Mouse (Mus musculus) intestine, embryonic 14.5 days (tissue): ENCODE measurements around the gene Cdc42ep4. TPM values are rescaled to one million over a fixed set of nuclear protein-coding genes. Genes with fewer than 3 reads are reported as not detected.

ENCODE experiments used
- ATAC-seq: fragments of 200-750 bp; cut with Nextera tagmentation; replicated peaks from 2 replicates; pipeline ENCODE4 v1.8.0; 2017; ENCODE audit warnings: low read depth, moderate number of reproducible peaks, moderate TSS enrichment, moderate library complexity; ENCODE audit not compliant: low FRiP score, low TSS enrichment
- DNase-seq: peaks from one replicate; pipeline ENCODE4 v3.0.0-alpha.2; 2018; ENCODE audit warnings: low spot score
- H3K27ac ChIP-seq: fragments of 300-500 bp; sonication (generic); 2 replicates; pipeline ENCODE4 v1.5.1; 2014; ENCODE audit warnings: low read depth, mild to moderate bottlenecking, control low read depth
- H3K27me3 ChIP-seq: fragments of 300-500 bp; sonication (generic); replicated peaks from 2 replicates; pipeline ENCODE4 v1.6.1; 2014; ENCODE audit warnings: low read length, control low read depth; ENCODE audit not compliant: control insufficient read depth, insufficient read depth
- H3K36me3 ChIP-seq: fragments of 300-500 bp; sonication (generic); 2 replicates; pipeline ENCODE4 v1.6.1; 2014; ENCODE audit warnings: low read length, control low read depth; ENCODE audit not compliant: control insufficient read depth, insufficient read depth
- H3K4me1 ChIP-seq: fragments of 300-500 bp; sonication (generic); replicated peaks from 2 replicates; pipeline ENCODE4 v1.6.1; 2014; ENCODE audit warnings: low read length, control low read depth, mixed read lengths; ENCODE audit not compliant: control insufficient read depth, insufficient read depth
- H3K4me2 ChIP-seq: fragments of 300-500 bp; sonication (generic); 2 replicates; pipeline ENCODE4 v1.6.1; 2014; ENCODE audit warnings: low read length
- H3K4me3 ChIP-seq: fragments of 300-500 bp; sonication (generic); 2 replicates; pipeline ENCODE4 v1.5.1; 2014; ENCODE audit warnings: low read depth, low read length, control low read depth, mixed read lengths
- H3K9ac ChIP-seq: fragments of 300-500 bp; sonication (generic); 2 replicates; pipeline ENCODE4 v1.6.1; 2014; ENCODE audit warnings: mild to moderate bottlenecking, low read length
- H3K9me3 ChIP-seq: fragments of 300-500 bp; sonication (generic); 2 replicates; pipeline ENCODE4 v1.6.1; 2016; ENCODE audit warnings: low read length, control low read depth; ENCODE audit not compliant: control insufficient read depth
- WGBS: fragments of 180-500 bp; shearing (Covaris S2); extraction: QIAGEN DNeasy Blood & Tissue Kit; methylation state at CpG from one replicate; pipeline ENCODE4 v1.1.7; 2014; 5-methylcytosine and 5-hydroxymethylcytosine counted together
- polyA plus RNA-seq: library from polyadenylated mRNA; unstranded; fragments of >200 nt; fragmentation: Nextera tagmentation; extraction: Ambion mirVana; gene quantifications from 2 replicates; pipeline ENCODE4 v1.2.1, GENCODE M21; 2014

Gene Cdc42ep4
- polyA plus RNA-seq, result 46.8 and 52.0 TPM in 2 replicates

GRCm38 (mm10) chr11:113751484-113752084 lies at the start of gene Cdc42ep4:
Gene Cdc42ep4 (minus strand): TSS chr11:113751881.
- ATAC-seq, result peak; percentile 83
- Histone ChIP-seq H3K4me1 (peaks cover 42% of the 10 kb centered on the region), H3K4me2 (peak within 1 kb of the TSS; percentile 93), H3K9me3 (no peaks in the 10 kb centered on the region), H3K27ac (peak within 1 kb of the TSS; percentile 93), H3K9ac (peak within 1 kb of the TSS; percentile 94), H3K36me3 (no peaks in the 10 kb centered on the region), H3K27me3 (no peaks in the 10 kb centered on the region), H3K4me3 (peak within 1 kb of the TSS; percentile 91)
- WGBS, result 0% methylated on average over 43 of the region's 44 CpGs
- peak; percentile 93 for DNase-seq

- peaks cover 9% of the 10 kb centered on the region for H3K4me1 ChIP-seq
Measured at GRCm38 (mm10) chr11:113800026-113800425, 48.3 kb upstream of the Cdc42ep4 start.

GRCm38 (mm10) chr11:113799041-113799447 lies 47.4 kb upstream of the Cdc42ep4 start:
- ATAC-seq (no peak), DNase-seq (no peak)
- Histone ChIP-seq H3K9ac (no peak overlapping the region), H3K4me1 (peaks cover 9% of the 10 kb centered on the region; the same call in 1 of the 2 replicates), H3K4me3 (no peak overlapping the region), H3K36me3 (no peaks in the 10 kb centered on the region), H3K9me3 (no peaks in the 10 kb centered on the region), H3K27me3 (no peaks in the 10 kb centered on the region), H3K4me2 (no peak overlapping the region), H3K27ac (no peak overlapping the region)
- WGBS, result 64% methylated on average over 14 of the region's 14 CpGs

More at GRCm38 (mm10) chr11:113800026-113800425, 48.3 kb upstream of the Cdc42ep4 start:
- Histone ChIP-seq H3K27me3 (no peaks in the 10 kb centered on the region), H3K4me2 (no peak overlapping the region), H3K36me3 (no peaks in the 10 kb centered on the region), H3K9me3 (no peaks in the 10 kb centered on the region), H3K4me3 (no peak overlapping the region), H3K27ac (no peak overlapping the region), H3K9ac (no peak overlapping the region)
- no peak for DNase-seq
- no peak for ATAC-seq
- 94% methylated on average over 12 of the region's 12 CpGs for WGBS

- no peak for ATAC-seq
- Histone ChIP-seq H3K9ac (no peak overlapping the region), H3K27me3 (no peaks in the 10 kb centered on the region), H3K27ac (no peak overlapping the region), H3K36me3 (no peaks in the 10 kb centered on the region), H3K4me1 (peaks cover 9% of the 10 kb centered on the region; the same call in 1 of the 2 replicates), H3K4me3 (no peak overlapping the region), H3K9me3 (no peaks in the 10 kb centered on the region), H3K4me2 (no peak overlapping the region)
- DNase-seq, result no peak
- WGBS, result 80% methylated on average over 6 of the region's 6 CpGs
Measured at GRCm38 (mm10) chr11:113798011-113798410, 46.3 kb upstream of the Cdc42ep4 start.

GRCm38 (mm10) chr11:113797014-113797983 lies 45.6 kb upstream of the Cdc42ep4 start:
- Histone ChIP-seq H3K9ac (no peak overlapping the region), H3K9me3 (no peaks in the 10 kb centered on the region), H3K27me3 (no peaks in the 10 kb centered on the region), H3K36me3 (no peaks in the 10 kb centered on the region), H3K4me2 (no peak overlapping the region), H3K4me3 (no peak overlapping the region), H3K4me1 (peaks cover 7% of the 10 kb centered on the region; the same call in 1 of the 2 replicates), H3K27ac (no peak overlapping the region)
- WGBS, result 72% methylated on average over 19 of the region's 19 CpGs
- DNase-seq (no peak), ATAC-seq (no peak)

- H3K4me2 ChIP-seq, result no peak overlapping the region
- no peaks in the 10 kb centered on the region for H3K9me3 ChIP-seq
- peaks cover 5% of the 10 kb centered on the region for H3K4me1 ChIP-seq
- H3K27me3 ChIP-seq, result no peaks in the 10 kb centered on the region
- no peak overlapping the region for H3K27ac ChIP-seq
- no peak overlapping the region for H3K9ac ChIP-seq
- H3K36me3 ChIP-seq, result no peaks in the 10 kb centered on the region
- ATAC-seq (no peak), DNase-seq (no peak)
- WGBS, result 78% methylated on average over 12 of the region's 12 CpGs
- no peak overlapping the region for H3K4me3 ChIP-seq
Measured at GRCm38 (mm10) chr11:113795846-113796245, 44.2 kb upstream of the Cdc42ep4 start.

GRCm38 (mm10) chr11:113791357-113792215 lies 39.9 kb upstream of the Cdc42ep4 start:
- ATAC-seq (no peak), DNase-seq (no peak)
- no peak overlapping the region for H3K4me2 ChIP-seq
- H3K27ac ChIP-seq, result no peak overlapping the region; the same call in 1 of the 2 replicates
- no peak overlapping the region for H3K4me3 ChIP-seq
- H3K9ac ChIP-seq, result no peak overlapping the region
- no peaks in the 10 kb centered on the region for H3K36me3 ChIP-seq
- H3K9me3 ChIP-seq, result no peaks in the 10 kb centered on the region
- peaks cover 33% of the 10 kb centered on the region for H3K4me1 ChIP-seq
- 58% methylated on average over 16 of the region's 16 CpGs for WGBS
- no peaks in the 10 kb centered on the region for H3K27me3 ChIP-seq

GRCm38 (mm10) chr11:113789101-113789500 lies 37.4 kb upstream of the Cdc42ep4 start:
- Histone ChIP-seq H3K9ac (no peak overlapping the region), H3K36me3 (no peaks in the 10 kb centered on the region), H3K27me3 (no peaks in the 10 kb centered on the region), H3K4me2 (peak overlapping the region; percentile 20; the same call in 1 of the 2 replicates), H3K27ac (peak overlapping the region; percentile 83), H3K4me1 (peaks cover 50% of the 10 kb centered on the region), H3K4me3 (no peak overlapping the region), H3K9me3 (no peaks in the 10 kb centered on the region)
- ATAC-seq, result no peak
- WGBS, result 16% methylated on average over 1 of the region's 1 CpGs
- peak; percentile 53 for DNase-seq
